Mouse (Mus musculus) embryonic facial prominence, embryonic 12.5 days (tissue): ENCODE measurements around the gene Tpst2. TPM values are rescaled to one million over a fixed set of nuclear protein-coding genes. Genes with fewer than 3 reads are reported as not detected.
"Not testable (repeated sequence)": the region's sequence is repeated elsewhere in the genome, so short reads cannot be mapped to it uniquely, and the experiment has no call there.

Source experiments
- ATAC-seq: fragments of 200-750 bp; cut with Nextera tagmentation; 2 replicates; pipeline ENCODE4 v1.8.0; 2017; ENCODE audit not compliant: insufficient number of reproducible peaks, insufficient read depth, low FRiP score, low TSS enrichment
- H3K27ac ChIP-seq: fragments of 300-500 bp; sonication (generic); 2 replicates; pipeline ENCODE4 v1.5.1; 2016; ENCODE audit warnings: mild to moderate bottlenecking
- H3K27me3 ChIP-seq: fragments of 300-500 bp; sonication (generic); 2 replicates; pipeline ENCODE4 v1.6.1; 2016; ENCODE audit warnings: mild to moderate bottlenecking, moderate library complexity
- H3K36me3 ChIP-seq: fragments of 300-500 bp; sonication (generic); 2 replicates; pipeline ENCODE4 v1.6.1; 2016; ENCODE audit warnings: mild to moderate bottlenecking
- H3K4me1 ChIP-seq: fragments of 300-500 bp; sonication (generic); 2 replicates; pipeline ENCODE4 v1.6.1; 2016
- H3K4me2 ChIP-seq: fragments of 300-500 bp; sonication (generic); replicated peaks from 2 replicates; pipeline ENCODE4 v1.6.1; 2016; ENCODE audit warnings: mild to moderate bottlenecking, moderate library complexity
- H3K4me3 ChIP-seq: fragments of 300-500 bp; sonication (generic); 2 replicates; pipeline ENCODE4 v1.5.1; 2016; ENCODE audit warnings: mild to moderate bottlenecking
- H3K9ac ChIP-seq: fragments of 300-500 bp; sonication (generic); 2 replicates; pipeline ENCODE4 v1.6.1; 2016; ENCODE audit warnings: mild to moderate bottlenecking, moderate library complexity
- H3K9me3 ChIP-seq: fragments of 300-500 bp; sonication (generic); 2 replicates; pipeline ENCODE4 v1.6.1; 2016; ENCODE audit warnings: mild to moderate bottlenecking, moderate library complexity
- WGBS: fragments of 180-500 bp; shearing (Covaris S2); methylation state at CpG from one replicate; pipeline ENCODE4 v1.1.7; 2016; 5-methylcytosine and 5-hydroxymethylcytosine counted together
- polyA plus RNA-seq: library from polyadenylated mRNA; unstranded; fragments of >200 nt; fragmentation: Nextera tagmentation; extraction: Ambion mirVana; gene quantifications from 2 replicates; pipeline ENCODE4 v1.2.1, GENCODE M21; 2016

Gene Tpst2
- polyA plus RNA-seq, 1 experiment from 2014 or later: 36.4 TPM

- H3K27ac ChIP-seq: no peak overlapping the region
- WGBS: 86% methylated on average over 5 of the region's 5 CpGs
- peaks cover under 1% of the 10 kb centered on the region; the same call in 1 of the 2 replicates for H3K36me3 ChIP-seq
- H3K4me3 ChIP-seq: no peak overlapping the region
- H3K27me3 ChIP-seq: no peaks in the 10 kb centered on the region
- no peak for ATAC-seq
- H3K4me1 ChIP-seq: no peaks in the 10 kb centered on the region
- no peaks in the 10 kb centered on the region for H3K9me3 ChIP-seq
- no peak overlapping the region for H3K4me2 ChIP-seq
- H3K9ac ChIP-seq: no peak overlapping the region
Observed at GRCm38 (mm10) chr5:112302310-112302709, 25.8 kb downstream of the Tpst2 start.

DNA sequence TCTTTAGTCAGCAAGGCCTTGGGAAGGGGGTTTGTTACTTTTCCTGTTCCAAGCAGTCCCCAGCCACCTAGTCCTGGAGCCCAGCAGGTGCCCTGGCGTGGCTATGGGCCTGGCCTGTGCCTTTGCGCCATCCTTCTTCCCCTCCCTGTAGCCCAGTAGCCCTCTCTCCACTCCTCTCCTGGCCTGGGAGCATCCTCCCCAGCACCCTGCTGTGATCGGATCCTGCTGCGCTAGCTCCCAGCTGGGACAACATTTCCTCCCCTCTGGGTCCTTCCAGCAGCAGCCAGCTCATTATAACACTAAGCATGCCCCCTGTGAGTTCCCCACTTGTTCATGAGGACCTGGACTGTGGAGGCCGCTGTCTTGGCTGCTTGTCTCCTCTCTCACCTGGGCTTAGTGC is 29.4 kb downstream of the Tpst2 start:
- Histone ChIP-seq H3K36me3 (peaks cover 31% of the 10 kb centered on the region), H3K9me3 (no peaks in the 10 kb centered on the region), H3K27ac (no peak overlapping the region), H3K4me2 (no peak overlapping the region), H3K4me1 (no peaks in the 10 kb centered on the region), H3K9ac (no peak overlapping the region), H3K27me3 (no peaks in the 10 kb centered on the region), H3K4me3 (no peak overlapping the region)
- 63% methylated on average over 5 of the region's 5 CpGs for WGBS
- no peak for ATAC-seq

- Histone ChIP-seq H3K4me3 (no peak overlapping the region), H3K9ac (no peak overlapping the region), H3K9me3 (no peaks in the 10 kb centered on the region), H3K27ac (no peak overlapping the region), H3K27me3 (no peaks in the 10 kb centered on the region), H3K4me2 (no peak overlapping the region), H3K36me3 (peaks cover 69% of the 10 kb centered on the region), H3K4me1 (no peaks in the 10 kb centered on the region)
- no peak for ATAC-seq
- WGBS: 79% methylated on average over 11 of the region's 11 CpGs
Observed at GRCm38 (mm10) chr5:112313222-112313885, 36.9 kb downstream of the Tpst2 start.

DNA sequence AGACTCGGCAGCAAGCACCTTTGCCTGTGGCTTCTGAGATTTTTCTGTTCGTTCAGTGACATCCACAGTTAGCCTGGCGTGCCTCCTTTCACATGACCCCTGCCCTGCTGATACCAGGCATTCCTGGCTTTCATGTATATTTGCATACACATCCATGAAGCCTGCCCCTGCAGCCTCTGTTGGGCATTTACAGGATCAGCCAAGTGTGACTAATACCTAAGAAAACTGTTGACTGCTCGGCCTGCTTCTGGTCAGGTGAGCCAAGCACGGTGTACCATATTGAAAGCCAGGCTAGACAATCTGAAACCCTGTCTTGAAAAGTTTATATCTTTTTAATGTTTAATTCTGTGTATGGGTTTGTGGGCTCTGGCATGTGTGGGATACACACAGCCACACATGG is 40.0 kb downstream of the Tpst2 start:
- H3K36me3 ChIP-seq: peaks cover 44% of the 10 kb centered on the region
- no peak overlapping the region for H3K4me3 ChIP-seq
- no peak overlapping the region for H3K27ac ChIP-seq
- H3K9me3 ChIP-seq: no peaks in the 10 kb centered on the region
- WGBS: 83% methylated on average over 5 of the region's 5 CpGs
- no peak overlapping the region for H3K4me2 ChIP-seq
- ATAC-seq: no peak
- no peaks in the 10 kb centered on the region for H3K4me1 ChIP-seq
- H3K9ac ChIP-seq: no peak overlapping the region
- no peaks in the 10 kb centered on the region for H3K27me3 ChIP-seq

DNA sequence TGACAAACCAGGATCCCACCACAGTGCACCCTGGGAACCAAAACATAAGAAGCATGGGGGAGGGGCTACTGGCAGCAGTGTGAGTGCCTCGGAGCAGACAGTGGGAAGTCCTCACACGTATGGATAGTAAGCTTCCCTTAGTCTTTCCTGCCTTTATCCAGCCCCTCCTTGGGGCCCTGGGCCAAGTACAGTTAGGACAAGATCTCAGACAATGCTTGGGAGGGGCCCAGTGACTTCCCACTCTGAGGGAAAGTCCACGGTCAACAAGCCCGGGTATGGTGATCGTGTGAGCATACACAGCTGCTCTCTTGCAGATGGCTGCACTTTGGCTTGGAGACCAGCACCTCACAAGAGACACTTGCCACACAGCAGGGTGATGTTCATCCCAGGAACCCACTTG is 40.8 kb downstream of the Tpst2 start:
- no peaks in the 10 kb centered on the region for H3K4me1 ChIP-seq
- no peak overlapping the region for H3K4me3 ChIP-seq
- no peak overlapping the region for H3K4me2 ChIP-seq
- H3K27ac ChIP-seq: 0 out of 2 replicates have a peak overlapping the region, but pooled peaks have one; percentile 11
- WGBS: 68% methylated on average over 5 of the region's 5 CpGs
- H3K9ac ChIP-seq: no peak overlapping the region
- ATAC-seq: no peak
- H3K36me3 ChIP-seq: peaks cover 37% of the 10 kb centered on the region
- no peaks in the 10 kb centered on the region for H3K27me3 ChIP-seq
- no peaks in the 10 kb centered on the region for H3K9me3 ChIP-seq

GRCm38 (mm10) chr5:112319343-112319742 is 42.9 kb downstream of the Tpst2 start:
- not testable (repeated sequence) for H3K9ac ChIP-seq, H3K4me2 ChIP-seq, ATAC-seq, H3K27ac ChIP-seq, H3K9me3 ChIP-seq, H3K4me1 ChIP-seq, H3K27me3 ChIP-seq, H3K4me3 ChIP-seq
- WGBS: 60% methylated on average over 2 of the region's 2 CpGs
- peaks cover 16% of the 10 kb centered on the region for H3K36me3 ChIP-seq

- H3K9me3 ChIP-seq: no peaks in the 10 kb centered on the region
- H3K4me3 ChIP-seq: no peak overlapping the region
- H3K4me2 ChIP-seq: no peak overlapping the region
- H3K4me1 ChIP-seq: peaks cover 4% of the 10 kb centered on the region; the same call in 1 of the 2 replicates
- no peak overlapping the region for H3K9ac ChIP-seq
- no peak for ATAC-seq
- 80% methylated on average over 5 of the region's 5 CpGs for WGBS
- H3K27me3 ChIP-seq: no peaks in the 10 kb centered on the region
- no peak overlapping the region for H3K27ac ChIP-seq
- H3K36me3 ChIP-seq: peaks cover 13% of the 10 kb centered on the region; the same call in 1 of the 2 replicates
Observed at GRCm38 (mm10) chr5:112320379-112320778, 43.9 kb downstream of the Tpst2 start.

- no peak overlapping the region for H3K9ac ChIP-seq
- H3K4me2 ChIP-seq: no peak overlapping the region
- no peak overlapping the region for H3K27ac ChIP-seq
- no peak for ATAC-seq
- H3K27me3 ChIP-seq: no peaks in the 10 kb centered on the region
- WGBS: 67% methylated on average over 6 of the region's 6 CpGs
- H3K36me3 ChIP-seq: 0 out of 2 replicates have a peak, but pooled peaks cover 8% of the 10 kb centered on the region
- peaks cover 6% of the 10 kb centered on the region; the same call in 1 of the 2 replicates for H3K4me1 ChIP-seq
- H3K4me3 ChIP-seq: no peak overlapping the region
- H3K9me3 ChIP-seq: no peaks in the 10 kb centered on the region
Observed at GRCm38 (mm10) chr5:112320936-112321335, 44.4 kb downstream of the Tpst2 start.

DNA sequence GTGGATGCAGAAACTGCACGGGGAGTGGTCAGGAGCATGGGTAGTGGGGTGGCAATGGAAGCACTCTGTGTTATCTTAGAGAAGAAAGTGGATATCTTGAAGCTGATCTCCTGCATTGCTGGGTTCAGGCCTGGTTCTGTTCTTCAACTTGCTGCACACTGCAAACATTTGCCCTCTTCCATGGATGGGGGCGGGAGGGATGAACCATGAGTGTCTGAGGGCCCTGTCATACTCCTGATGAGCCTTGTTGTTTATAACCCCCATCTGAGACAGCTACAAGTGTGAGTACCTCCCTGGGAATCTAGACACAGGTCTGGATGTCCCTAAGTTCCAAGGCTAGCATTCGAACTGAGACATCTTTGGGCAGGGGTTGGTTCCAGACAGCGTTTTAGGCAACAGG is 44.9 kb downstream of the Tpst2 start:
- WGBS: 79% methylated on average over 4 of the region's 4 CpGs
- H3K27ac ChIP-seq: no peak overlapping the region
- no peak for ATAC-seq
- H3K36me3 ChIP-seq: 0 out of 2 replicates have a peak, but pooled peaks cover 5% of the 10 kb centered on the region
- no peaks in the 10 kb centered on the region for H3K9me3 ChIP-seq
- H3K4me3 ChIP-seq: no peak overlapping the region
- no peak overlapping the region for H3K9ac ChIP-seq
- H3K4me2 ChIP-seq: no peak overlapping the region
- no peaks in the 10 kb centered on the region for H3K27me3 ChIP-seq
- H3K4me1 ChIP-seq: peaks cover 6% of the 10 kb centered on the region; the same call in 1 of the 2 replicates

DNA sequence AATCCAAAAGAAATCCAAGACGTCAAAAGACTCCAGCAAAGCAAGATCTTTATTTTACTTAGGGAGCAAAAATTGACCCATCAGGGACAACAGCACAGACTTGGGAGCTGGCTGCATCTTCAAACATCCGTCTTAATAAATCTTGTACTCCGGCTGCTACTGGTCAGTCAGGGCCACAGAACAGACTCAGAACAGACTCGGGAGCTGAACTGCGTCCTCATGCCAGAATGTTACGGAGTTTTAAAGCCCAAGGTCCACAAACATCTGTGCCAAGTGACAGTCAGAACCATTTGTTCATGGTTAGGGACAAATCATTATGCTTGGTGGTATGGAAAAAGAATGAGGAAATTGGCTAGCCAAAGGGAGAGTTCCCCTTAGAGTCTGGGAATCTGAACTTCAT is 46.8 kb downstream of the Tpst2 start:
- Histone ChIP-seq H3K4me1 (peaks cover 15% of the 10 kb centered on the region), H3K36me3 (0 out of 2 replicates have a peak, but pooled peaks cover 6% of the 10 kb centered on the region), H3K4me3 (no peak overlapping the region), H3K4me2 (no peak overlapping the region), H3K9me3 (no peaks in the 10 kb centered on the region), H3K27me3 (no peaks in the 10 kb centered on the region), H3K27ac (no peak overlapping the region), H3K9ac (no peak overlapping the region)
- WGBS: 87% methylated on average over 6 of the region's 6 CpGs
- ATAC-seq: no peak

GRCm38 (mm10) chr5:112324637-112325545 is 48.4 kb downstream of the Tpst2 start:
- Histone ChIP-seq H3K9ac (no peak overlapping the region), H3K4me3 (peak overlapping the region; percentile 99; the same call in 1 of the 2 replicates)
- WGBS: 28% methylated on average over 24 of the region's 24 CpGs

More at GRCm38 (mm10) chr5:112324637-112325545, 48.4 kb downstream of the Tpst2 start:
- H3K9me3 ChIP-seq: no peaks in the 10 kb centered on the region
- H3K4me2 ChIP-seq: peak overlapping the region; percentile 65
- H3K36me3 ChIP-seq: peaks cover 21% of the 10 kb centered on the region
- no peak overlapping the region for H3K27ac ChIP-seq
- H3K27me3 ChIP-seq: no peaks in the 10 kb centered on the region
- ATAC-seq: no peak; the same call in 1 of the 2 replicates
- peaks cover 15% of the 10 kb centered on the region for H3K4me1 ChIP-seq
